21 mouse cellular contexts compared by ENCODE assay signal in the genomic region with DNA sequence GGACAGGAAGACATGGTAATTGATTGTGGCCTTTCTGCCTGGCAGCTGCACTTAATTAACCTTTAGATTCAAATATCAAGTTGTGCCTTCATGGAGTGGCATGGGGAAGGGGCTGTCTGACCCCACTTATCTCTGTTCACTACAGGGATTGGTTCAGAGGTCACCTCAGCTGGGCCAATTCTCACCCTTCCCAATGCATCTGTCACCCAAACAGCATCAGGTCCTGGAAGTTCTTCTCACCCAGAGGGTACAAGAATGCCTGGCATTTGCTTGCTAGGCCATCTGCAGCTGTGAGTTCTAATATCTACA.
DNase-seq lines count a peak whose midpoint lies in the region; ATAC-seq and TF ChIP-seq lines count a peak whose summit lies in the region.
"Had no signal": no experiment of that assay in that cellular context is flagged by ENCODE, and none has a peak within 500 bp of the region (broad histone marks: within the 10 kb centered on the region; RNA-seq: fewer than 3 reads in every experiment).

No protein-coding gene starts in this region.

- no peak overlapping the region for H3K4me2 ChIP-seq in midbrain, embryonic 14.5 days (ENCODE audit: low read length)
- H3K4me2 ChIP-seq in midbrain, embryonic 15.5 days = no peak overlapping the region
- no peak overlapping the region for H3K4me2 ChIP-seq in hindbrain, embryonic 16.5 days (ENCODE audit: low read length)
- H3K4me2 ChIP-seq: embryonic facial prominence, embryonic 12.5 days; forebrain, embryonic 13.5 days; heart, embryonic 11.5 days had no signal

- ATAC-seq in midbrain, embryonic 14.5 days (ENCODE audit: low FRiP score, low TSS enrichment) = no peak
- ATAC-seq in midbrain, embryonic 15.5 days (replicated peaks) = no peak
- ATAC-seq in hindbrain, embryonic 16.5 days = peak; percentile 48
- ATAC-seq: activated CD4-positive, CD25-positive, alpha-beta regulatory T cell, adult 4 months had no signal

- no peaks in the 10 kb centered on the region for H3K27me3 ChIP-seq in midbrain, embryonic 14.5 days (ENCODE audit: control insufficient read depth, insufficient read depth, low read length)
- no peaks in the 10 kb centered on the region for H3K27me3 ChIP-seq in midbrain, embryonic 15.5 days (replicated peaks)
- no peaks in the 10 kb centered on the region for H3K27me3 ChIP-seq in hindbrain, embryonic 10.5 days (ENCODE audit: insufficient read depth, poor library complexity, severe bottlenecking)
- H3K27me3 ChIP-seq in hindbrain, embryonic 16.5 days (replicated peaks; ENCODE audit: control insufficient read depth, insufficient read depth, low read length) = no peaks in the 10 kb centered on the region
- H3K27me3 ChIP-seq in cerebellum, adult 2 months (ENCODE audit: control insufficient read depth, insufficient read depth, low read length) = no peaks in the 10 kb centered on the region
- H3K27me3 ChIP-seq: embryonic facial prominence, embryonic 12.5 days; forebrain, embryonic 13.5 days had no signal

- H3K9me3 ChIP-seq in midbrain, embryonic 14.5 days (ENCODE audit: control insufficient read depth, low read length) = no peaks in the 10 kb centered on the region
- no peaks in the 10 kb centered on the region for H3K9me3 ChIP-seq in midbrain, embryonic 15.5 days
- H3K9me3 ChIP-seq in hindbrain, embryonic 10.5 days = no peaks in the 10 kb centered on the region
- H3K9me3 ChIP-seq in hindbrain, embryonic 16.5 days (ENCODE audit: control insufficient read depth, low read length) = no peaks in the 10 kb centered on the region
- H3K9me3 ChIP-seq: embryonic facial prominence, embryonic 12.5 days; forebrain, embryonic 13.5 days; midbrain, embryonic 10.5 days had no signal

- H3K9ac ChIP-seq in midbrain, embryonic 14.5 days (replicated peaks; ENCODE audit: low read length) = no peak overlapping the region
- H3K9ac ChIP-seq in midbrain, embryonic 15.5 days = no peak overlapping the region
- no peak overlapping the region for H3K9ac ChIP-seq in hindbrain, embryonic 16.5 days (ENCODE audit: low read depth, low read length)
- H3K9ac ChIP-seq: embryonic facial prominence, embryonic 12.5 days; forebrain, embryonic 13.5 days had no signal

- TF ChIP-seq POLR2A in cerebellum, adult 2 months (IDR thresholded peaks at IDR 0.05; ENCODE audit: borderline replicate concordance, insufficient read depth, low read length) = no peak

- no peaks in the 10 kb centered on the region for H3K4me1 ChIP-seq in midbrain, embryonic 14.5 days (ENCODE audit: control insufficient read depth, insufficient read depth, low read length)
- H3K4me1 ChIP-seq in midbrain, embryonic 15.5 days = peaks cover 3% of the 10 kb centered on the region
- H3K4me1 ChIP-seq in hindbrain, embryonic 10.5 days (replicated peaks) = peaks cover 22% of the 10 kb centered on the region
- no peaks in the 10 kb centered on the region; the same call in 1 of the 2 replicates for H3K4me1 ChIP-seq in hindbrain, embryonic 16.5 days (ENCODE audit: control insufficient read depth, insufficient read depth, low read depth, low read length)
- no peaks in the 10 kb centered on the region for H3K4me1 ChIP-seq in cerebellum, adult 2 months (ENCODE audit: control insufficient read depth, insufficient read depth, low read length)

- no peak for DNase-seq in midbrain, embryonic 14.5 days
- DNase-seq in hindbrain, embryonic 10.5 days (ENCODE audit: low spot score) = peak; percentile 35
- DNase-seq in cerebellum, adult 2 months = no peak
- no peak for DNase-seq in kidney, adult 9 months
- DNase-seq in urinary bladder, postnatal 36 days (ENCODE audit: low spot score in 2 of 2) = no peak
- DNase-seq: cerebellum, adult 8-10 months; cerebellum, postnatal 36 days; gastrocnemius, postnatal 10 days; kidney, adult 2 months; kidney, postnatal 10 days; right cerebral cortex, postnatal 25 days; spleen, adult 18-20 months; thymus, postnatal 25 days had no signal

- TF ChIP-seq CTCF in cerebellum, adult 2 months (IDR thresholded peaks at IDR 0.05; ENCODE audit: borderline replicate concordance, insufficient read depth, low read depth, low read length) = no peak

- H3K36me3 ChIP-seq in midbrain, embryonic 14.5 days (ENCODE audit: control insufficient read depth, insufficient read depth, low read length) = no peaks in the 10 kb centered on the region
- no peaks in the 10 kb centered on the region for H3K36me3 ChIP-seq in midbrain, embryonic 15.5 days (replicated peaks)
- H3K36me3 ChIP-seq in hindbrain, embryonic 10.5 days = no peaks in the 10 kb centered on the region
- no peaks in the 10 kb centered on the region for H3K36me3 ChIP-seq in hindbrain, embryonic 16.5 days (ENCODE audit: control insufficient read depth, insufficient read depth, low read length)
- H3K36me3 ChIP-seq: embryonic facial prominence, embryonic 12.5 days; midbrain, embryonic 10.5 days had no signal

- no peak overlapping the region for H3K4me3 ChIP-seq in midbrain, embryonic 14.5 days (replicated peaks; ENCODE audit: low read depth, low read length)
- no peak overlapping the region for H3K4me3 ChIP-seq in midbrain, embryonic 15.5 days
- H3K4me3 ChIP-seq in hindbrain, embryonic 10.5 days = no peak overlapping the region
- H3K4me3 ChIP-seq in hindbrain, embryonic 16.5 days (ENCODE audit: low read length) = no peak overlapping the region
- no peak overlapping the region for H3K4me3 ChIP-seq in cerebellum, adult 2 months (replicated peaks; ENCODE audit: insufficient read depth, low read depth, low read length)
- H3K4me3 ChIP-seq: embryonic facial prominence, embryonic 12.5 days; forebrain, embryonic 13.5 days; midbrain, embryonic 10.5 days had no signal

- peak overlapping the region; percentile 53; the same call in 1 of the 2 replicates for H3K27ac ChIP-seq in midbrain, embryonic 14.5 days (replicated peaks; ENCODE audit: low read depth, low read length)
- H3K27ac ChIP-seq in midbrain, embryonic 15.5 days = no peak overlapping the region
- peak overlapping the region; percentile 30; the same call in 1 of the 2 replicates for H3K27ac ChIP-seq in hindbrain, embryonic 10.5 days
- H3K27ac ChIP-seq in hindbrain, embryonic 16.5 days (ENCODE audit: low read depth, low read length) = no peak overlapping the region
- H3K27ac ChIP-seq in cerebellum, adult 2 months (ENCODE audit: insufficient read depth, low read length) = no peak overlapping the region
- H3K27ac ChIP-seq: embryonic facial prominence, embryonic 12.5 days; forebrain, embryonic 13.5 days; macrophage; midbrain, embryonic 10.5 days had no signal

Comparison
In these comparisons a context has a peak if more than half of its experiments do, and no peak if none do; other contexts are left out.
1. H3K27ac ChIP-seq: peak in midbrain, embryonic 14.5 days (single experiment) and hindbrain, embryonic 10.5 days (single experiment); none in midbrain, embryonic 15.5 days (single experiment), hindbrain, embryonic 16.5 days (single experiment) and cerebellum, adult 2 months (single experiment).